Mouse (Mus musculus) intestine, embryonic 16.5 days (tissue): Measurements from ENCODE around the gene Cort. TPM values are rescaled to one million over a fixed set of nuclear protein-coding genes. Genes with fewer than 3 reads are reported as not detected.
"Not testable (repeated sequence)": the region's sequence is repeated elsewhere in the genome, so short reads cannot be mapped to it uniquely, and the experiment has no call there.

ENCODE experiments used
- ATAC-seq: fragments of 200-750 bp; cut with Nextera tagmentation; 2 replicates; pipeline ENCODE4 v1.8.0; 2017; ENCODE audit warnings: moderate TSS enrichment, moderate library complexity
- H3K27ac ChIP-seq: fragments of 300-500 bp; sonication (generic); 2 replicates; pipeline ENCODE4 v1.5.1; 2014; ENCODE audit warnings: mild to moderate bottlenecking, low read length
- H3K27me3 ChIP-seq: fragments of 300-500 bp; sonication (generic); replicated peaks from 2 replicates; pipeline ENCODE4 v1.6.1; 2014; ENCODE audit warnings: low read length, control low read depth, mixed read lengths; ENCODE audit not compliant: control insufficient read depth, insufficient read depth
- H3K36me3 ChIP-seq: fragments of 300-500 bp; sonication (generic); 2 replicates; pipeline ENCODE4 v1.6.1; 2014; ENCODE audit warnings: low read length, control low read depth; ENCODE audit not compliant: control insufficient read depth, insufficient read depth
- H3K4me1 ChIP-seq: fragments of 300-500 bp; sonication (generic); 2 replicates; pipeline ENCODE4 v1.6.1; 2014; ENCODE audit warnings: low read length, control low read depth, mixed read lengths; ENCODE audit not compliant: control insufficient read depth, insufficient read depth
- H3K4me2 ChIP-seq: fragments of 300-500 bp; sonication (generic); 2 replicates; pipeline ENCODE4 v1.6.1; 2014; ENCODE audit warnings: low read depth, low read length, control low read depth
- H3K4me3 ChIP-seq: fragments of 300-500 bp; sonication (generic); 2 replicates; pipeline ENCODE4 v1.5.1; 2014; ENCODE audit warnings: mild to moderate bottlenecking, low read length
- H3K9ac ChIP-seq: fragments of 300-500 bp; sonication (generic); 2 replicates; pipeline ENCODE4 v1.6.1; 2014; ENCODE audit warnings: low read depth, low read length
- H3K9me3 ChIP-seq: fragments of 300-500 bp; sonication (generic); 2 replicates; pipeline ENCODE4 v1.6.1; 2016; ENCODE audit warnings: low read length, control low read depth; ENCODE audit not compliant: control insufficient read depth
- WGBS: fragments of 180-500 bp; shearing (Covaris S2); extraction: QIAGEN DNeasy Blood & Tissue Kit; methylation state at CpG from one replicate; pipeline ENCODE4 v1.1.7; 2014; 5-methylcytosine and 5-hydroxymethylcytosine counted together
- polyA plus RNA-seq: library from polyadenylated mRNA; unstranded; fragments of >200 nt; fragmentation: Nextera tagmentation; extraction: Ambion mirVana; gene quantifications from 2 replicates; pipeline ENCODE4 v1.2.1, GENCODE M21; 2015

The Cort gene
- polyA plus RNA-seq, 1 experiment from 2014 or later, result 0.48 TPM

DNA sequence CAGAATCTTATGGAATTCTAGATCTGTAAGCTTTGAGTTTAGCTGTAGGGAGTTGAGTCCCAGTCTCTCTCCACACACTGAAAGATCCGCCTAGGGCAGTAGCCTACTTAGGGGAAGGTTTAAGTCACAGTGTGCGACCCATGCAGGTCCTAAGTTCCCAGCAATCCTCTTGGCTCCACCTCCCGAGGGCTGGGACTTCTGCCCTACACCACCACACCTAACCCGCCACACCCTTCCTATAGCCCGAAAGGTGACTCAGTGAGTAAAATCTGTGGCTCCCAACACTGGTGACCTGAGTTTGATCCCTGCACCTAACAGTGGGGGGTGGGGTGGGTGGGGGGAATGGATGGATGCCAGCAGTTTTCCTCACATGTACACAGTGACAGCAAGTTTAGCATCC is 3.1 kb downstream of the Cort start:
- no peak overlapping the region for H3K9ac ChIP-seq
- peak; percentile 79 for ATAC-seq
- H3K4me2 ChIP-seq, result no peak overlapping the region
- H3K9me3 ChIP-seq, result no peaks in the 10 kb centered on the region
- H3K36me3 ChIP-seq, result no peaks in the 10 kb centered on the region
- no peaks in the 10 kb centered on the region for H3K27me3 ChIP-seq
- no peak overlapping the region for H3K27ac ChIP-seq
- WGBS, result 52% methylated on average over 5 of the region's 5 CpGs
- no peak overlapping the region for H3K4me3 ChIP-seq
- H3K4me1 ChIP-seq, result 0 out of 2 replicates have a peak, but pooled peaks cover 4% of the 10 kb centered on the region

DNA sequence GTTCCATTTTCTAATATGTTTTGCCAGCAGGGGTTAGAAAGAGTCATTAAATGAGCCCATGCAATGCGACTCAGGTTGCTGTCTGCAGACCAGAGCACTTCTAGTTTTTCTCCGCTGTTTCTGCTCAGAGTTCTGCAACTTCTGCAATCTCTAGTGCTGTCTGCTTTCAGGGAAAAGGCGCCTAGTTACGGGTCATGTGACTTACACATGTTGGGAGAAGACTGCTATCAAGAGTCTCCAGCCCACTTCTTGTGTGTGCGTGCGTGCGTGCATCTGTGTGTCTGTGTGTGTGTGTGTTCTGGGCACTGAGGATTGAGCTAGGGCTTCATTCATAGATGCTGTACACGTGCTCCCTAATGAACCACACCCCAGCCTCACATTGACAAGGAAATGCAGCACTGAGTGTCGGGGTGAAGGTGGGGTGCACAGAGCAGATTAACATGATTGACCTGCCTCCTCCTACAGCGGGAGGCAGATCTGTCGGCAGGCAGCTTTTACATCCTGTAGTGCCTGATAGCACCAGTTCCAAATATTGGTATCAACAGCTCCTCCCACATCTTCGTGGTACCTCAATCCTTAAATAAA is 6.5 kb downstream of the Cort start:
- H3K4me1 ChIP-seq, H3K4me2 ChIP-seq, ATAC-seq, H3K36me3 ChIP-seq, H3K9me3 ChIP-seq, H3K27ac ChIP-seq, H3K27me3 ChIP-seq, H3K4me3 ChIP-seq, H3K9ac ChIP-seq: not testable (repeated sequence)
- 84% methylated on average over 12 of the region's 12 CpGs for WGBS

DNA sequence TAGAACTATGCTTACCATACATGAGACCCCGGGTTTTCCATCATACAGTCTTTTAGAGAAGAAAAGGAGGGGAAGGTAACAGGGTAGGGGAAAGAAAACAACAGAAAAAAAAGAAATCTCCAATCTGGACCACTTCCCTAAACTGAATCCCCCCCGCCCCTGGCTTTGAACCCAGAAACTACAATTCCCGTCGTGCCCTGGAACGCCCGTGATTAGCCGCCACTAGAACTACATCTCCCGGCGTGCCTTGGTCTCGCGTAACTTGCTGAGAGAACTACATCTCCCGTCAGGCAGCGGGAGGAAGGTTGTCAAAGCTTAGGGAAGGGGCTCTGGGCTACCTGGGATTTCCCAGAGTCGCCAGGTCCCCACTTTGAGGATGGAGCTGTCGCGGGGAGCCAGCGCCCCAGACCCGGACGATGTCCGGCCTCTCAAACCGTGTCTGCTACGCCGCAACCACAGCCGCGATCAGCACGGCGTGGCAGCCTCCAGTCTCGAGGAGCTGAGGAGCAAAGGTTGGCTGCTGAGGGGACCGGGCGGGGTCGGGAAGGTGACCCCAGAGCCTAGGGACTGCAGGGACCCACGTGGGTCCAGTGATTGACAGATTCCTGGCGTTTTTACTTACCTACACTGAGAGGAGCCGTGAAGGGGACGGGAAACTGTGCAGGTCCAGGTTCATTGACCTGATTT is 22.5 kb downstream of the Cort start, which contains the start of gene Dffa:
Gene Dffa, plus strand, starts transcription at position 272 of the 687 bp plus-strand sequence.
- peak within 1 kb of the TSS; percentile 71 for H3K4me2 ChIP-seq
- no peaks in the 10 kb centered on the region for H3K27me3 ChIP-seq
- H3K9me3 ChIP-seq, result no peaks in the 10 kb centered on the region
- peak within 1 kb of the TSS; percentile 69 for H3K4me3 ChIP-seq
- 0 out of 2 replicates have a peak, but pooled peaks cover 3% of the 10 kb centered on the region for H3K36me3 ChIP-seq
- H3K27ac ChIP-seq, result peak within 1 kb of the TSS; percentile 23; the same call in 1 of the 2 replicates
- ATAC-seq, result peak; percentile 88
- H3K9ac ChIP-seq, result peak within 1 kb of the TSS; percentile 80
- under 1% methylated on average over 35 of the region's 35 CpGs for WGBS
- peaks cover 8% of the 10 kb centered on the region for H3K4me1 ChIP-seq

DNA sequence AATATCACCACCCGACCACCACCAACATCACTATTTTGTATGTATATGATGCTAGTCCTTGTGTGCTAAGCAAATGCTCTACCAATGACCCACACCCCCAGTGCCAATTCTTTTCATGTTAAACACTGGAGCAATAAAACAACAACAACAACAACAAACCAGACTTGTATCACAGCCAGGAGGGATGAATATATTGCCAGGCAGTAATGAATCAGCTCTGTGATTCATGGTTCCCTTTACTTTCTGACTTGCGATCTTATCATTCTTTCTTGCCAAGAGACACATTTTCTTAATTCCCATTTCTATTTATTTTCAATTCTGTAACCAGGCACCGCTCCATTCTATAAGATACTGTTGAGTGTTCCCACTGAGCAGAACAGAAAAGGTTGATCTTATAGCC is 25.1 kb downstream of the Cort start:
- Histone ChIP-seq H3K4me1 (peaks cover 17% of the 10 kb centered on the region), H3K4me3 (no peak overlapping the region), H3K4me2 (no peak overlapping the region), H3K9ac (no peak overlapping the region), H3K27me3 (no peaks in the 10 kb centered on the region), H3K36me3 (no peaks in the 10 kb centered on the region), H3K27ac (no peak overlapping the region), H3K9me3 (no peaks in the 10 kb centered on the region)
- WGBS, result 87% methylated on average over 3 of the region's 3 CpGs
- no peak for ATAC-seq

DNA sequence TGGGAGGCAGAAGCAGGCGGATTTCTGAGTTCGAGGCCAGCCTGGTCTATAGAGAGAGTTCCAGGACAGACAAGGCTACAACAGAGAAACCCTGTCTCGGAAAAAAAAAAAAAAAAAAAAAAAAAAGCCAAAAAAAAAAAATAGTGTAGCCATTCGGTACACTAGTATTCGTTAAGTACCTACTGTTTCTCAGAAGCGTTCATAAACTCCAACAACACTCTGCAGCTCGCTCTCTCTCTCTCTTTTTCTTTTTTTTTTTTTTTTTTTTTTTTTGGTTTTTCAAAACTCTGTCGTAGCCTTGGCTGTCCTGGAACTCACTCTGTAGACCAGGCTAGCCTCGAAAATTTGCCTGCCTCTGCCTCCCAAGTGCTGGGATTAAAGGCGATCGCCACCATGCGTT is 26.1 kb downstream of the Cort start:
- H3K9ac ChIP-seq, H3K9me3 ChIP-seq, H3K27ac ChIP-seq, H3K4me2 ChIP-seq, H3K36me3 ChIP-seq, H3K4me3 ChIP-seq, H3K27me3 ChIP-seq, ATAC-seq: not testable (repeated sequence)
- 87% methylated on average over 12 of the region's 12 CpGs for WGBS
- H3K4me1 ChIP-seq, result peaks cover 17% of the 10 kb centered on the region

DNA sequence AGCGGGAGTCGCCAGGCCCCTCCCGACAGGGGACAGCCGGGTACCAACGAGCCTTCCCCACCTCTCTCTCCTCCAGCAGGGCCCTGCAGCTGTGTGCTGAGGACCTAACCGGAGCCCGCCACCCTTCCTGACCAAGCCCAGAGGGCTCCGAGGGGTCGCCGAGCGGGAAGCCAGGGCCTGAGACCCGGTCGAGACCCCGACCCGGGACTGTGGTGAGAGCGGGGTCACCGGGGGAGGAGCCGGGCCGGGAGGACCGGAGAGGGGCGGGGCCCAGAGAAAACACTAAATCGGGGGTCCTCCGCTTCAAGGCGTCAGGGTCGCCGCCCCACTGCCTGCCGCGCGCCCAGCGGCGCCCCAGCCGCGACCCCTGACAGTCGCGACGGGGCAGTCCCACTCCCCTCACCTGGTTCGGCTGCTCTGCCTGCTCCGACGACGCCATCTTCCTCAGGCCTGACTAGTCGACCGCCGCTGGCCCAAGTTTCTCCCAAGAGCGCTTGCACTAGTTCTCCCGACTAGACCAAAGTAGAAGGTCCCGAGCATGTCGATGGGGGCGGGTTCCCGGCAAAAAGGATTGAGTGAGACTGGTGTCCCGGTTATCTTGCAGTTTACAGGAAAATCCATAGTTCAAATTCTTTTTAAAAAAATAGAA is 27.1 kb downstream of the Cort start, which contains the start of gene Pex14:
Gene Pex14, minus strand, starts transcription at position 508 of the 649 bp plus-strand sequence.
- peak; percentile 70 for ATAC-seq
- Histone ChIP-seq H3K4me2 (peak within 1 kb of the TSS; percentile 86), H3K4me3 (peak within 1 kb of the TSS; percentile 80), H3K27ac (peak within 1 kb of the TSS; percentile 47), H3K4me1 (peaks cover 9% of the 10 kb centered on the region), H3K36me3 (no peaks in the 10 kb centered on the region), H3K9me3 (no peaks in the 10 kb centered on the region), H3K9ac (peak within 1 kb of the TSS; percentile 85), H3K27me3 (no peaks in the 10 kb centered on the region)
- 0% methylated on average over 50 of the region's 50 CpGs for WGBS

DNA sequence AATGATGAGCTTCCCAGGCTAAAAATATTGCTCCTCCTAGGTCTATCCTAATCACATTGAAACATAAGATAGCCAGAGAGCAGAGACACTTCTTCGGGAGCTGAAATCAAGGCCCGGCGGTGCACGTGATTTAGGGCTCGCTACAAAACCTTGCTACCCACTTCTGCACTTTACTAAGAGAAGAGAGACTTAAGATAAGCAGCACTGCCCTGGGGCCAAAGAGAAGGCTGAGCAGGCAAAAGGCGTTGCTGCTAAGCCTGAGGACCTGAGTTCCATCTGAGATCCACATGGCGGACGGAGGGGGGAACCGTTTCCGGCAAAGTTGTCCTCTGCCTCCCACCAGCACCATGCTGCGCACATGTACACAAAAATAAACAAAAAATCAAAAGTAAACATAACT is 28.0 kb downstream of the Cort start:
- Histone ChIP-seq H3K27me3 (no peaks in the 10 kb centered on the region), H3K4me1 (peaks cover 9% of the 10 kb centered on the region), H3K4me3 (peak overlapping the region; percentile 80), H3K27ac (peak overlapping the region; percentile 47), H3K36me3 (no peaks in the 10 kb centered on the region), H3K4me2 (peak overlapping the region; percentile 86), H3K9me3 (no peaks in the 10 kb centered on the region), H3K9ac (peak overlapping the region; percentile 85)
- 10% methylated on average over 11 of the region's 11 CpGs for WGBS
- 0 out of 2 replicates have a peak, but pooled peaks have one; percentile 4 for ATAC-seq

DNA sequence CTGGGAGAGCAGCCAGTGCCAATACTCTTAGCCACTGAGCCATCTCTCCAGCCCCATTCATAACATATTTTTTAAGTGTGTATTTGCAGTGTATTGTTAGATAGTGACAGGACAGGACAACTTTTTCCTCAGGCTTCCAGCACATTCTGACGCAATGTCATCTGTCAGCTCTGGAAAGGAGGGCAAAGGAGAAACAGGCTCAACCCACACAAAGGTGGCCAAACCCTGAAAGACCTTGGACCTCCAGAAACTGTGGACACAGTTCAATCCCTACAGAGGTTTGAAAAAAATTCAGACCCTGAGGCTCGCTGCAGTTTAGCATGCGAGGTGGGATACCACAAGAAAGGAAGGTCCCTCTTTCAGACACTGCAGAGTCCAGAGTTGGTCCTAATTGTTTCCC is 28.6 kb downstream of the Cort start:
- Histone ChIP-seq H3K9ac (peak overlapping the region; percentile 85), H3K27ac (peak overlapping the region; percentile 47; the same call in 1 of the 2 replicates), H3K9me3 (no peaks in the 10 kb centered on the region), H3K4me3 (peak overlapping the region; percentile 80), H3K36me3 (no peaks in the 10 kb centered on the region), H3K4me1 (peaks cover 9% of the 10 kb centered on the region), H3K27me3 (no peaks in the 10 kb centered on the region), H3K4me2 (peak overlapping the region; percentile 86)
- 80% methylated on average over 3 of the region's 3 CpGs for WGBS
- ATAC-seq, result no peak

DNA sequence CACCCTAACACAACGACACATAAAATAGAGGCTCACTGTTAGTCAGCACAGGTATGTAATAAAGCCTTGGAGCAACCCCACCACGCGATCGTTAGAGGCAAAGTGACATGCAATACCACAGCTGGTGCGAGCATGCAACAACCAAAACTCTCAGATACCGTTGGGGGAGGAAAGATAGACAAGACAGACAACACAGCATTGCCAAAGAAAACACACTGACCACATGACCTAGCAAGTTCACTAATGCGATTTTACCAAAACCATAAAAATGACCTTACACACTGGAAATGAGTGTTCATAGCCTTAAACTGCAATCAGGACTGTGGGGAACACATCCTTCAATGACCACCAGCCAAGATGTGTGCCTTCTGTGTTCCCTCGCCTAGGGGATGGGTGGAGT is 35.2 kb downstream of the Cort start:
- WGBS, result 84% methylated on average over 8 of the region's 8 CpGs

More for the DNA sequence above, 35.2 kb downstream of the Cort start:
- Histone ChIP-seq H3K4me1 (no peaks in the 10 kb centered on the region), H3K27ac (no peak overlapping the region), H3K9me3 (no peaks in the 10 kb centered on the region), H3K4me2 (no peak overlapping the region), H3K36me3 (no peaks in the 10 kb centered on the region), H3K9ac (no peak overlapping the region), H3K27me3 (no peaks in the 10 kb centered on the region), H3K4me3 (no peak overlapping the region)
- no peak for ATAC-seq
